Mouse (Mus musculus): ENCODE data around the gene Isyna1. TPM values are rescaled to one million over a fixed set of nuclear protein-coding genes. Genes with fewer than 3 reads are reported as not detected.

Gene Isyna1
- total RNA-seq (2014; rRNA removed) (176 and 180 TPM in 2 replicates), polyA plus RNA-seq (2015; fragmentation: Nextera tagmentation; extraction: Ambion mirVana) (140 and 146 TPM in 2 replicates)

GRCm38 (mm10) chr8:70593961-70594609 lies at the start of gene Isyna1:
TSS of gene Isyna1 (plus strand) at chr8:70594373.
- H3K27ac ChIP-seq (ENCODE audit: low read depth, low read length), result peak within 1 kb of the TSS; percentile 71

GRCm38 (mm10) chr8:70546412-70546811 lies 47.8 kb upstream of the Isyna1 start:
- WGBS, result 89% methylated on average over 4 of the region's 4 CpGs

More at GRCm38 (mm10) chr8:70593961-70594609, at the start of gene Isyna1:
- peak within 1 kb of the TSS; percentile 74 for H3K9ac ChIP-seq (replicated peaks; ENCODE audit: low read length, poor library complexity, severe bottlenecking)
- TF ChIP-seq CTCF (IDR thresholded peaks at IDR 0.05), result no peak
- no peaks in the 10 kb centered on the region for H3K27me3 ChIP-seq (ENCODE audit: insufficient read depth, low read length)
- under 1% methylated on average over 39 of the region's 40 CpGs for WGBS
- ATAC-seq (ENCODE audit: low FRiP score) (peak; percentile 79), DNase-seq (ENCODE audit: low spot score) (peak; percentile 91)
- H3K9me3 ChIP-seq (ENCODE audit: low read length), result no peaks in the 10 kb centered on the region
- H3K4me3 ChIP-seq (ENCODE audit: low read depth, low read length), result peak within 1 kb of the TSS; percentile 53
- 0 out of 2 replicates have a peak, but pooled peaks cover 15% of the 10 kb centered on the region for H3K4me1 ChIP-seq (ENCODE audit: insufficient read depth, low read length)
- peak within 1 kb of the TSS; percentile 89 for H3K4me2 ChIP-seq (ENCODE audit: low read depth, low read length, poor library complexity, severe bottlenecking)
- peaks cover 32% of the 10 kb centered on the region for H3K36me3 ChIP-seq (ENCODE audit: insufficient read depth, low read length)

GRCm38 (mm10) chr8:70547762-70548161 lies 46.4 kb upstream of the Isyna1 start:
- Histone ChIP-seq H3K9me3 (ENCODE audit: low read length) (no peaks in the 10 kb centered on the region), H3K4me3 (ENCODE audit: low read depth, low read length) (no peak overlapping the region), H3K36me3 (ENCODE audit: insufficient read depth, low read length) (no peaks in the 10 kb centered on the region), H3K4me1 (ENCODE audit: insufficient read depth, low read length) (no peaks in the 10 kb centered on the region), H3K9ac (replicated peaks; ENCODE audit: low read length, poor library complexity, severe bottlenecking) (no peak overlapping the region), H3K4me2 (ENCODE audit: low read depth, low read length, poor library complexity, severe bottlenecking) (no peak overlapping the region), H3K27ac (ENCODE audit: low read depth, low read length) (no peak overlapping the region), H3K27me3 (ENCODE audit: insufficient read depth, low read length) (no peaks in the 10 kb centered on the region)
- no peak for DNase-seq (ENCODE audit: low spot score)
- no peak for ATAC-seq (ENCODE audit: low FRiP score)
- 93% methylated on average over 6 of the region's 6 CpGs for WGBS
- no peak for TF ChIP-seq CTCF (IDR thresholded peaks at IDR 0.05)

More at GRCm38 (mm10) chr8:70546412-70546811, 47.8 kb upstream of the Isyna1 start:
- Histone ChIP-seq H3K27ac (ENCODE audit: low read depth, low read length) (no peak overlapping the region), H3K9ac (replicated peaks; ENCODE audit: low read length, poor library complexity, severe bottlenecking) (no peak overlapping the region), H3K9me3 (ENCODE audit: low read length) (no peaks in the 10 kb centered on the region), H3K4me2 (ENCODE audit: low read depth, low read length, poor library complexity, severe bottlenecking) (no peak overlapping the region), H3K36me3 (ENCODE audit: insufficient read depth, low read length) (no peaks in the 10 kb centered on the region), H3K27me3 (ENCODE audit: insufficient read depth, low read length) (no peaks in the 10 kb centered on the region), H3K4me1 (ENCODE audit: insufficient read depth, low read length) (no peaks in the 10 kb centered on the region), H3K4me3 (ENCODE audit: low read depth, low read length) (no peak overlapping the region)
- DNase-seq (ENCODE audit: low spot score) (no peak), ATAC-seq (ENCODE audit: low FRiP score) (no peak)
- no peak for TF ChIP-seq CTCF (IDR thresholded peaks at IDR 0.05)

GRCm38 (mm10) chr8:70549412-70550184 lies 44.6 kb upstream of the Isyna1 start:
- WGBS, result 93% methylated on average over 10 of the region's 10 CpGs
- H3K9ac ChIP-seq (replicated peaks; ENCODE audit: low read length, poor library complexity, severe bottlenecking), result no peak overlapping the region
- no peak overlapping the region for H3K4me2 ChIP-seq (ENCODE audit: low read depth, low read length, poor library complexity, severe bottlenecking)
- no peak for TF ChIP-seq CTCF (IDR thresholded peaks at IDR 0.05)
- no peaks in the 10 kb centered on the region for H3K4me1 ChIP-seq (ENCODE audit: insufficient read depth, low read length)
- ATAC-seq (ENCODE audit: low FRiP score), result no peak
- H3K27ac ChIP-seq (ENCODE audit: low read depth, low read length), result no peak overlapping the region
- H3K4me3 ChIP-seq (ENCODE audit: low read depth, low read length), result no peak overlapping the region
- H3K27me3 ChIP-seq (ENCODE audit: insufficient read depth, low read length), result no peaks in the 10 kb centered on the region
- no peaks in the 10 kb centered on the region for H3K36me3 ChIP-seq (ENCODE audit: insufficient read depth, low read length)
- DNase-seq (ENCODE audit: low spot score), result no peak
- H3K9me3 ChIP-seq (ENCODE audit: low read length), result no peaks in the 10 kb centered on the region

- no peaks in the 10 kb centered on the region for H3K9me3 ChIP-seq (ENCODE audit: low read length)
- no peak for ATAC-seq (ENCODE audit: low FRiP score)
- DNase-seq (ENCODE audit: low spot score), result no peak
- no peak overlapping the region for H3K27ac ChIP-seq (ENCODE audit: low read depth, low read length)
- no peaks in the 10 kb centered on the region for H3K27me3 ChIP-seq (ENCODE audit: insufficient read depth, low read length)
- no peak overlapping the region for H3K4me3 ChIP-seq (ENCODE audit: low read depth, low read length)
- WGBS, result 86% methylated on average over 3 of the region's 3 CpGs
- no peaks in the 10 kb centered on the region for H3K4me1 ChIP-seq (ENCODE audit: insufficient read depth, low read length)
- H3K4me2 ChIP-seq (ENCODE audit: low read depth, low read length, poor library complexity, severe bottlenecking), result no peak overlapping the region
- TF ChIP-seq CTCF (IDR thresholded peaks at IDR 0.05), result no peak
- no peak overlapping the region for H3K9ac ChIP-seq (replicated peaks; ENCODE audit: low read length, poor library complexity, severe bottlenecking)
- H3K36me3 ChIP-seq (ENCODE audit: insufficient read depth, low read length), result no peaks in the 10 kb centered on the region
Measured at GRCm38 (mm10) chr8:70551558-70552161, 42.5 kb upstream of the Isyna1 start.
